Mouse (Mus musculus) inflammation-experienced regulatory T-cells, adult 16 weeks (primary cell): Measurements from ENCODE around the gene Sesn2. TPM values are rescaled to one million over a fixed set of nuclear protein-coding genes. Genes with fewer than 3 reads are reported as not detected.

Experiments
- polyA plus RNA-seq: library from polyadenylated mRNA; unstranded; fragments of 100-300 nt; shearing (Covaris generic); gene quantifications from one replicate; pipeline ENCODE4 v1.2.1, GENCODE M21; 2017

Gene Sesn2
- polyA plus RNA-seq: 13.8 TPM

DNA sequence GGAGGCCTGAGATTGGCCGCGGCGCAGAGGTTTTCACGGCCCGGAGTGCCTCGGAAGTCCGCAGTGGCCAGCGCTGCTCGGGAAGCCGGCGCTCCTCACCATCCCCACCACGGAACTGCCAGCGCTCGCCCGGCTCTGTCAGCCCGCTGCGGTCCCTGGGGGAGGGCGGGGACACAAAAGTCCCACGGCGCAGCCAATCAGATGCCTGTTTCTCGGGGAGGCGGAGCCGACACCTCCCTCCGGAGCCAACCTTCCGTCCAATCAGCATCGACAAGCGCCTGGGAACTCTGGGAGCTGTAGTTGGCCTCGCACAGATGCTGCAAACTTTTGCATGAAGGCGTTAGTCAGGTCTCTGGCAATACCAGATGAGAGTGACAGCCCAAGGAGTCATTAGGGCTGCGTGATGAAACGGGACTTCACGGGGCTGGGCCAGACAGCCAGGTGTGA, at the start of gene Sesn2:
Gene Sesn2 (minus strand): TSS at position 150 of the 447 bp plus-strand sequence.

DNA sequence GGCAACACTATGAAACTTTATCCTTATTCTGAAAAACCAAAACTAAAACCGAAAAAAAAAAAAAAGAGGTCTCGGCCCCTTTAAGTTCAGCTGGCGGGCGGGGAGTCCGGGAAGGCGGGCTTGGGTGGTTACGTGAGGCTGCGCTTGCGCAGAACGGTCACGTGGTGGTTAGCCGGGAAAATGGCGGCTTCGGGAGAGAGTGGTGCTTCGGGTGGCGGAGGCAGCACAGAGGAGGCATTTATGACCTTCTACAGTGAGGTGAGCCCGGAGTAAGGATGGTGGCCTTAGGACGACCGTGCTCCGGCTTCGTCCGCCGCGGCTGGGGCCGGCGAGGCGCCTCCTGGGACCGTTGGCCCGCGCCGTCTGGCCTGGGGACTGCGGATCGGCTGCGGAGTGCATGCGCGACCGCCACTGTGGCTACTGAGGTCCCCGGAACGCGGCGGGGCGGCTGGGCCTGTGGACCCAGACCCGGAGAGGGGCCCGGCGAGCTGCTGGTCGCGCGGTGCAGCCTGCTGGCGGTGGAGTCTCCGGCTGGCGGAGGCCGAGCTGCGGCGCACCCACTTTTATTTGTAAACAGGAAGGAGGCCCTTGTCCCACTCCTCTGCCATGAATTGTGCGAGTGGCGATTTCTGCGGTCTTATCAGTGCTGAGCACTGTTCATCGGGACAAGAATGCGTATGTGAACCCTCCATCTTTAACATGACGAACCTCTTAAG, 25.3 kb upstream of the Sesn2 start, which contains the start of gene Dnajc8:
Gene Dnajc8 (plus strand): TSS at position 145 of the 716 bp plus-strand sequence.

DNA sequence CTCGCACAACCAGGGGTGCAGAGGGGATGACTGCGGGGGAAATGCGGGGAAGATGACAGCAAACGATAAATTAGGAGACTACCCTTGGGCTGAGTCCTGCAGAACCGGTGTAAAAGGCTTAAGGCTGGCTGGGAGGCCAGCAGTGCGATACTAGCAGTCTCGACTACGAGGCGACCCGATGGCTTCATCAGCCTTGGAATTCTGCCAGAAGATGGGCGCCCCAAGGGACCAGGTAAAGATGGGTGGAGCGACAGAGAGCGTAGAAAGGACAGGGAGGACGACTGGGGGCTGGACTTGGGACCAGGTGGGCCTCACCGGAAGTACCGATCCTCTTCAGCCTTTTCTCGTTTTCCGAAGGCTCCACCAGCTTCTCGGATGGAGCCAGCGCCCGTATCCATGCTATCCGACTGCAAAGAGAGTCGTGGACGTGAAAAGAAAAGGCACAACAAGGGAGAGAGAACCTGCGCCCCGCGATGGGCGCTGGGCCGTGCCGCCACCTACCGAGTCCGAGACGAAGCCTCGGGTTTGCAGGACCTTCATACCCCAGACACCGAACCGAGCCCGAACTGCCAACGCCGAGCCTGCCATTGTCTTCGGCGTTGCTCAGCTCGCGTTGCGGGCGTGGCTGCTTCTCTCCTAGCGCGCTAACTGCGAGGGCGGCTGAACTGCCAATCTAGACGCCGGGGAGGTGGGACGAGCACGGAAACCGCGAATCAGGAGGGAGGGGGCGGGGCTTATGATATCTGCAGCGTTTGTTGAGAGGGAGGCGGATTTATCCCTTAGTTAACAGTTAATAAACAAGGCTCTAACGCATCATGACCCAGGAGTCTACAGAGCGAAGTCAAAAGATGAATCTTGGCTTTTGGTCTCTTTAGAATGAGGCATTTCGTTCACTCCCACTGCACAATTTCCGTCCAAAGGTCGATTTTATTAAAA, 22.9 kb upstream of the Sesn2 start, which contains the start of gene Atpif1:
Gene Atpif1 (minus strand): TSS at position 679 of the 936 bp plus-strand sequence.

DNA sequence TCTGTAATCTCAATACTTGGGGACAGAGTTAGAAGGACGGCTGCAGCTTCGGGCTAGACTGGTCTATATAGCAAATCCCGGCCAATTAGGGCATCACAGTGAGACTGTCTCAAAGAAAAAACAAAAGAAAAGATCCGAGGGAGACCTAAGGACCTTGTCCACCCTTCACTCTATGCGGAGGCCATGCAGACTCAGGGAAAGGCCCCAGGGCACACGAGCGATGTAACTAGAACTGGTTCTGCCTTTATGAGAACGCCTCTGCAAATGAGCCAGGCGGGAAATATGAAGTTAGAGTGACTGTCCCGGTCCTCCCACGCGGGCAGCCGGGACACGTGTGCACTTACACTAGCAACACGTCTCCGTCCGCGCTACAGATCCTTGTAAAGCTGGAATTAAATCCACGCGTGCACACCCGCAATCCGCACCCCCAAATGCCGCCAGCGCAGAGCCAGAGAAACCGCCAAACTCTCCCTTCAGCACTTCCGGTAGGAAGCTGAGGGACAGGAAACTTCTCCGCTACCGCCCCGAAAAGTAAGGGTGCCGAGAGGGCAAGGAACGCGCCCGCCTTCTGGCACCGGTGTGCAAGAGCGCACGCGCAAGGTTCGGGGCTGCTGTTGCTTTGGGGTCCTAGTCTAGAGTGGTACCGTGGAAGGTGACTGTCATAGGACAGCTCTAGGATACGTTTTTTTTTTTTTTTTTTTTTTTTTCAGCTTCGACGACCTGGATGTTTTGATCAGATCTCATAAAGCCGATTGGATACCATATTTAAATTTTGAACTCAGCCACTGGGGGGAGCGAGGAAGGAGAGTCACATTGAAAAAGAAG, 46.7 kb downstream of the Sesn2 start, which contains the start of gene Med18:
Gene Med18 (minus strand): TSS at position 492 of the 825 bp plus-strand sequence.

Other genes starting within 250 kb of the Sesn2 start
- 5.5 TPM for gene Gmeb1, start 248.9 kb downstream of the Sesn2 start, polyA plus RNA-seq
- gene Taf12, start 236.1 kb downstream of the Sesn2 start, polyA plus RNA-seq: 97.0 TPM
- 0.39 TPM for gene Rab42, start 207.1 kb downstream of the Sesn2 start, polyA plus RNA-seq
- gene Trnau1ap, start 181.0 kb downstream of the Sesn2 start, polyA plus RNA-seq: 55.5 TPM
- 37.0 TPM for gene Rcc1, start 156.9 kb downstream of the Sesn2 start, polyA plus RNA-seq
- 3.7 TPM for gene Phactr4, start 88.0 kb downstream of the Sesn2 start, polyA plus RNA-seq
- gene Med18, start 46.6 kb downstream of the Sesn2 start, polyA plus RNA-seq: 32.0 TPM
- gene Atpif1, start 23.2 kb upstream of the Sesn2 start, polyA plus RNA-seq: 233 TPM
- 230 TPM for gene Dnajc8, start 25.0 kb upstream of the Sesn2 start, polyA plus RNA-seq
- gene Ptafr, start 53.6 kb upstream of the Sesn2 start, polyA plus RNA-seq: 0.83 TPM
- 37.8 TPM for gene Eya3, start 128.5 kb upstream of the Sesn2 start, polyA plus RNA-seq
- 8.1 TPM for gene Xkr8, start 222.0 kb upstream of the Sesn2 start, polyA plus RNA-seq
- gene Smpdl3b, start 246.8 kb upstream of the Sesn2 start, polyA plus RNA-seq: 2.6 TPM